Mouse (Mus musculus): ENCODE results near the gene Abcg1. TPM values are rescaled to one million over a fixed set of nuclear protein-coding genes. Genes with fewer than 3 reads are reported as not detected.

Abcg1 gene
- polyA plus RNA-seq, 1 experiment = 8.4 TPM

- H3K27ac ChIP-seq (ENCODE audit: insufficient read depth, low read length) = no peak overlapping the region
- TF ChIP-seq CTCF (IDR thresholded peaks at IDR 0.05; ENCODE audit: low read depth, low read length) (no peak), EP300 (IDR thresholded peaks at IDR 0.05; ENCODE audit: insufficient read depth, low read depth, low read length) (no peak), POLR2A (IDR thresholded peaks at IDR 0.05; ENCODE audit: insufficient read depth, low read length) (no peak)
- H3K4me1 ChIP-seq (ENCODE audit: control insufficient read depth, insufficient read depth, low read length) = peaks cover 11% of the 10 kb centered on the region
- H3K9me3 ChIP-seq (replicated peaks; ENCODE audit: control insufficient read depth, insufficient read depth, low read length, poor library complexity, severe bottlenecking) = no peaks in the 10 kb centered on the region
- no peaks in the 10 kb centered on the region for H3K27me3 ChIP-seq (ENCODE audit: control insufficient read depth, insufficient read depth, low read length, poor library complexity, severe bottlenecking)
- H3K9ac ChIP-seq (ENCODE audit: low read depth, poor library complexity, severe bottlenecking) = no peak overlapping the region
- H3K4me3 ChIP-seq (ENCODE audit: low read depth, low read length) = no peak overlapping the region
- no peaks in the 10 kb centered on the region for H3K36me3 ChIP-seq (ENCODE audit: control insufficient read depth, insufficient read depth, low read length, poor library complexity, severe bottlenecking)
Observed at GRCm38 (mm10) chr17:31037331-31037730, 20.1 kb upstream of the Abcg1 start.

GRCm38 (mm10) chr17:31038381-31038780 is 19.1 kb upstream of the Abcg1 start:
- Histone ChIP-seq H3K4me3 (ENCODE audit: low read depth, low read length) (no peak overlapping the region), H3K9me3 (replicated peaks; ENCODE audit: control insufficient read depth, insufficient read depth, low read length, poor library complexity, severe bottlenecking) (no peaks in the 10 kb centered on the region), H3K36me3 (ENCODE audit: control insufficient read depth, insufficient read depth, low read length, poor library complexity, severe bottlenecking) (no peaks in the 10 kb centered on the region), H3K27me3 (ENCODE audit: control insufficient read depth, insufficient read depth, low read length, poor library complexity, severe bottlenecking) (no peaks in the 10 kb centered on the region), H3K4me1 (ENCODE audit: control insufficient read depth, insufficient read depth, low read length) (peaks cover 11% of the 10 kb centered on the region), H3K9ac (ENCODE audit: low read depth, poor library complexity, severe bottlenecking) (no peak overlapping the region), H3K27ac (ENCODE audit: insufficient read depth, low read length) (no peak overlapping the region)
- TF ChIP-seq POLR2A (IDR thresholded peaks at IDR 0.05; ENCODE audit: insufficient read depth, low read length) (no peak), CTCF (IDR thresholded peaks at IDR 0.05; ENCODE audit: low read depth, low read length) (no peak), EP300 (IDR thresholded peaks at IDR 0.05; ENCODE audit: insufficient read depth, low read depth, low read length) (no peak)

GRCm38 (mm10) chr17:31039626-31040025 is 17.8 kb upstream of the Abcg1 start:
- Histone ChIP-seq H3K9me3 (replicated peaks; ENCODE audit: control insufficient read depth, insufficient read depth, low read length, poor library complexity, severe bottlenecking) (no peaks in the 10 kb centered on the region), H3K27me3 (ENCODE audit: control insufficient read depth, insufficient read depth, low read length, poor library complexity, severe bottlenecking) (no peaks in the 10 kb centered on the region), H3K9ac (ENCODE audit: low read depth, poor library complexity, severe bottlenecking) (no peak overlapping the region), H3K27ac (ENCODE audit: insufficient read depth, low read length) (no peak overlapping the region), H3K36me3 (ENCODE audit: control insufficient read depth, insufficient read depth, low read length, poor library complexity, severe bottlenecking) (no peaks in the 10 kb centered on the region), H3K4me1 (ENCODE audit: control insufficient read depth, insufficient read depth, low read length) (peaks cover 6% of the 10 kb centered on the region), H3K4me3 (ENCODE audit: low read depth, low read length) (no peak overlapping the region)
- no peak for TF ChIP-seq CTCF (IDR thresholded peaks at IDR 0.05; ENCODE audit: low read depth, low read length)
- TF ChIP-seq EP300 (IDR thresholded peaks at IDR 0.05; ENCODE audit: insufficient read depth, low read depth, low read length) = no peak
- TF ChIP-seq POLR2A (IDR thresholded peaks at IDR 0.05; ENCODE audit: insufficient read depth, low read length) = no peak

- peaks cover 6% of the 10 kb centered on the region for H3K4me1 ChIP-seq (ENCODE audit: control insufficient read depth, insufficient read depth, low read length)
- no peak overlapping the region for H3K4me3 ChIP-seq (ENCODE audit: low read depth, low read length)
- H3K27ac ChIP-seq (ENCODE audit: insufficient read depth, low read length) = no peak overlapping the region
- H3K36me3 ChIP-seq (ENCODE audit: control insufficient read depth, insufficient read depth, low read length, poor library complexity, severe bottlenecking) = no peaks in the 10 kb centered on the region
- no peak overlapping the region for H3K9ac ChIP-seq (ENCODE audit: low read depth, poor library complexity, severe bottlenecking)
- TF ChIP-seq EP300 (IDR thresholded peaks at IDR 0.05; ENCODE audit: insufficient read depth, low read depth, low read length) (peak; percentile 75; the same call in 1 of the 2 replicates), POLR2A (IDR thresholded peaks at IDR 0.05; ENCODE audit: insufficient read depth, low read length) (no peak)
- H3K9me3 ChIP-seq (replicated peaks; ENCODE audit: control insufficient read depth, insufficient read depth, low read length, poor library complexity, severe bottlenecking) = no peaks in the 10 kb centered on the region
- no peaks in the 10 kb centered on the region for H3K27me3 ChIP-seq (ENCODE audit: control insufficient read depth, insufficient read depth, low read length, poor library complexity, severe bottlenecking)
Observed at GRCm38 (mm10) chr17:31040421-31040820, 17.1 kb upstream of the Abcg1 start.

GRCm38 (mm10) chr17:31042751-31043150 is 14.7 kb upstream of the Abcg1 start:
- no peaks in the 10 kb centered on the region for H3K27me3 ChIP-seq (ENCODE audit: control insufficient read depth, insufficient read depth, low read length, poor library complexity, severe bottlenecking)
- H3K4me1 ChIP-seq (ENCODE audit: control insufficient read depth, insufficient read depth, low read length) = peaks cover 6% of the 10 kb centered on the region
- H3K9ac ChIP-seq (ENCODE audit: low read depth, poor library complexity, severe bottlenecking) = no peak overlapping the region
- no peak overlapping the region for H3K4me3 ChIP-seq (ENCODE audit: low read depth, low read length)
- no peak for TF ChIP-seq EP300 (IDR thresholded peaks at IDR 0.05; ENCODE audit: insufficient read depth, low read depth, low read length)
- TF ChIP-seq CTCF (IDR thresholded peaks at IDR 0.05; ENCODE audit: low read depth, low read length) = no peak
- TF ChIP-seq POLR2A (IDR thresholded peaks at IDR 0.05; ENCODE audit: insufficient read depth, low read length) = no peak
- no peaks in the 10 kb centered on the region for H3K9me3 ChIP-seq (replicated peaks; ENCODE audit: control insufficient read depth, insufficient read depth, low read length, poor library complexity, severe bottlenecking)
- H3K36me3 ChIP-seq (ENCODE audit: control insufficient read depth, insufficient read depth, low read length, poor library complexity, severe bottlenecking) = no peaks in the 10 kb centered on the region
- H3K27ac ChIP-seq (ENCODE audit: insufficient read depth, low read length) = no peak overlapping the region

- Histone ChIP-seq H3K36me3 (ENCODE audit: control insufficient read depth, insufficient read depth, low read length, poor library complexity, severe bottlenecking) (no peaks in the 10 kb centered on the region), H3K4me1 (ENCODE audit: control insufficient read depth, insufficient read depth, low read length) (peaks cover 5% of the 10 kb centered on the region), H3K4me3 (ENCODE audit: low read depth, low read length) (peak overlapping the region; percentile 73), H3K9ac (ENCODE audit: low read depth, poor library complexity, severe bottlenecking) (peak overlapping the region; percentile 39), H3K27me3 (ENCODE audit: control insufficient read depth, insufficient read depth, low read length, poor library complexity, severe bottlenecking) (no peaks in the 10 kb centered on the region), H3K9me3 (replicated peaks; ENCODE audit: control insufficient read depth, insufficient read depth, low read length, poor library complexity, severe bottlenecking) (0 out of 2 replicates have a peak, but pooled peaks cover 6% of the 10 kb centered on the region), H3K27ac (ENCODE audit: insufficient read depth, low read length) (no peak overlapping the region)
- TF ChIP-seq EP300 (IDR thresholded peaks at IDR 0.05; ENCODE audit: insufficient read depth, low read depth, low read length) (no peak), CTCF (IDR thresholded peaks at IDR 0.05; ENCODE audit: low read depth, low read length) (no peak), POLR2A (IDR thresholded peaks at IDR 0.05; ENCODE audit: insufficient read depth, low read length) (no peak)
Observed at GRCm38 (mm10) chr17:31057891-31058744, 643 bp downstream of the Abcg1 start.
